Mouse (Mus musculus) intestine, embryonic 14.5 days (tissue): Measurements from ENCODE around the gene Zfp36l1. TPM values are rescaled to one million over a fixed set of nuclear protein-coding genes. Genes with fewer than 3 reads are reported as not detected.

Experiments
- ATAC-seq: fragments of 200-750 bp; cut with Nextera tagmentation; replicated peaks from 2 replicates; pipeline ENCODE4 v1.8.0; 2017; ENCODE audit warnings: low read depth, moderate number of reproducible peaks, moderate TSS enrichment, moderate library complexity; ENCODE audit not compliant: low FRiP score, low TSS enrichment
- DNase-seq: peaks from one replicate; pipeline ENCODE4 v3.0.0-alpha.2; 2018; ENCODE audit warnings: low spot score
- H3K27ac ChIP-seq: fragments of 300-500 bp; sonication (generic); 2 replicates; pipeline ENCODE4 v1.5.1; 2014; ENCODE audit warnings: low read depth, mild to moderate bottlenecking, control low read depth
- H3K27me3 ChIP-seq: fragments of 300-500 bp; sonication (generic); replicated peaks from 2 replicates; pipeline ENCODE4 v1.6.1; 2014; ENCODE audit warnings: low read length, control low read depth; ENCODE audit not compliant: control insufficient read depth, insufficient read depth
- H3K36me3 ChIP-seq: fragments of 300-500 bp; sonication (generic); 2 replicates; pipeline ENCODE4 v1.6.1; 2014; ENCODE audit warnings: low read length, control low read depth; ENCODE audit not compliant: control insufficient read depth, insufficient read depth
- H3K4me1 ChIP-seq: fragments of 300-500 bp; sonication (generic); replicated peaks from 2 replicates; pipeline ENCODE4 v1.6.1; 2014; ENCODE audit warnings: low read length, control low read depth, mixed read lengths; ENCODE audit not compliant: control insufficient read depth, insufficient read depth
- H3K4me2 ChIP-seq: fragments of 300-500 bp; sonication (generic); 2 replicates; pipeline ENCODE4 v1.6.1; 2014; ENCODE audit warnings: low read length
- H3K4me3 ChIP-seq: fragments of 300-500 bp; sonication (generic); 2 replicates; pipeline ENCODE4 v1.5.1; 2014; ENCODE audit warnings: low read depth, low read length, control low read depth, mixed read lengths
- H3K9ac ChIP-seq: fragments of 300-500 bp; sonication (generic); 2 replicates; pipeline ENCODE4 v1.6.1; 2014; ENCODE audit warnings: mild to moderate bottlenecking, low read length
- H3K9me3 ChIP-seq: fragments of 300-500 bp; sonication (generic); 2 replicates; pipeline ENCODE4 v1.6.1; 2016; ENCODE audit warnings: low read length, control low read depth; ENCODE audit not compliant: control insufficient read depth
- WGBS: fragments of 180-500 bp; shearing (Covaris S2); extraction: QIAGEN DNeasy Blood & Tissue Kit; methylation state at CpG from one replicate; pipeline ENCODE4 v1.1.7; 2014; 5-methylcytosine and 5-hydroxymethylcytosine counted together
- polyA plus RNA-seq: library from polyadenylated mRNA; unstranded; fragments of >200 nt; fragmentation: Nextera tagmentation; extraction: Ambion mirVana; gene quantifications from 2 replicates; pipeline ENCODE4 v1.2.1, GENCODE M21; 2014

The Zfp36l1 gene
- polyA plus RNA-seq, 1 experiment from 2014 or later = 159 TPM

GRCm38 (mm10) chr12:80115142-80115862, 2.5 kb upstream of the Zfp36l1 start:
- under 1% methylated on average over 71 of the region's 71 CpGs for WGBS

DNA sequence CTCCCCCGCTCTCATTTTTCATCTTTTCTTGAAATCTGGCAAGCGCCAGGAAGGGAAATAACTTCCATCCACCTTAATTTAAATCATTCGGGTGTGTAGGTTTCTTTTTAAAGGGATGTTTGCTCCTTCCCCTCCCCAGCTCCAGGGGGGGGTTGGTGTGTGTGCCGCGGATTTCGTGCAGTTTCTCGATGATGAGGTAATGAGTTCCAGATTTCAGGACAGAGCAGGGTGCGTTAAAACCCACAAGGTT, 2.0 kb upstream of the Zfp36l1 start:
- Histone ChIP-seq H3K27me3 (no peaks in the 10 kb centered on the region), H3K36me3 (peaks cover 16% of the 10 kb centered on the region), H3K4me1 (peaks cover 8% of the 10 kb centered on the region; the same call in 1 of the 2 replicates), H3K9me3 (no peaks in the 10 kb centered on the region), H3K27ac (peak overlapping the region; percentile 99), H3K9ac (peak overlapping the region; percentile 98), H3K4me3 (peak overlapping the region; percentile 99), H3K4me2 (peak overlapping the region; percentile 94)
- no peak for ATAC-seq
- DNase-seq = peak; percentile 86
- 0% methylated on average over 8 of the region's 8 CpGs for WGBS

More at GRCm38 (mm10) chr12:80115142-80115862, 2.5 kb upstream of the Zfp36l1 start:
- Histone ChIP-seq H3K4me2 (peak overlapping the region; percentile 94), H3K4me1 (peaks cover 8% of the 10 kb centered on the region; the same call in 1 of the 2 replicates), H3K4me3 (peak overlapping the region; percentile 99), H3K36me3 (peaks cover 11% of the 10 kb centered on the region), H3K27ac (peak overlapping the region; percentile 99), H3K27me3 (no peaks in the 10 kb centered on the region), H3K9me3 (no peaks in the 10 kb centered on the region), H3K9ac (peak overlapping the region; percentile 98)
- peak; percentile 68 for ATAC-seq
- peak; percentile 94 for DNase-seq

GRCm38 (mm10) chr12:80114031-80114891, 1.4 kb upstream of the Zfp36l1 start:
- H3K36me3 ChIP-seq = peaks cover 21% of the 10 kb centered on the region
- DNase-seq (peak; percentile 82), ATAC-seq (no peak; the same call in 1 of the 2 replicates)
- peak overlapping the region; percentile 99 for H3K4me3 ChIP-seq
- H3K9ac ChIP-seq = peak overlapping the region; percentile 98
- no peaks in the 10 kb centered on the region for H3K9me3 ChIP-seq
- H3K27me3 ChIP-seq = no peaks in the 10 kb centered on the region
- WGBS = 1% methylated on average over 51 of the region's 51 CpGs
- H3K4me2 ChIP-seq = peak overlapping the region; percentile 94
- H3K4me1 ChIP-seq = peaks cover 8% of the 10 kb centered on the region; the same call in 1 of the 2 replicates
- peak overlapping the region; percentile 99 for H3K27ac ChIP-seq

DNA sequence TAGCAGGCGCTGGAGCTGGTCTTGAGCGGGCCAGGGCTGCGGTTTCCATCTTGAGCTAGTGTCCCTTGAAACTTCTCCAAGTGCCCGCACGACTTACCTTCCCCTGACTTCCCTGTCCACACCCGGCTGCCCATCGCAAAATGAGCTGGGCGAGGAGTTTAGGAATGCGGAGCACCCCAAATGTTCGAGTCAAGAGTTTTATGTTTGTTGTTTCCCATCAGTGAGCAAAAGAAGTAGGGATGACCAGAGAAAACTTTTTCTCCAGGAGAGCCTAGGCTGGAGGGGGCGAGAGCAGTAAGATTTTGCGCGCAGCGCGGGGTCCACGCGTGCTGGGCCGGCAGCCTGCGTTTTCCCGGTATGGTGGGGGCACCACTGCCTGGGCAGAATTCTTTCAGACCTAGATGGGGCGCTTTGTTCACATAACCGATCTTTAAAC, 791 bp upstream of the Zfp36l1 start:
- H3K4me3 ChIP-seq = peak overlapping the region; percentile 99
- DNase-seq (peak; percentile 87), ATAC-seq (no peak)
- H3K4me1 ChIP-seq = peaks cover 8% of the 10 kb centered on the region; the same call in 1 of the 2 replicates
- H3K9me3 ChIP-seq = no peaks in the 10 kb centered on the region
- H3K4me2 ChIP-seq = peak overlapping the region; percentile 94
- H3K27ac ChIP-seq = peak overlapping the region; percentile 99
- H3K36me3 ChIP-seq = peaks cover 26% of the 10 kb centered on the region
- H3K9ac ChIP-seq = peak overlapping the region; percentile 98
- no peaks in the 10 kb centered on the region for H3K27me3 ChIP-seq
- WGBS = under 1% methylated on average over 22 of the region's 22 CpGs

- ATAC-seq (no peak), DNase-seq (peak; percentile 76)
- no peaks in the 10 kb centered on the region for H3K9me3 ChIP-seq
These were observed 647 bp downstream of the Zfp36l1 start for GRCm38 (mm10) chr12:80112071-80112660.

GRCm38 (mm10) chr12:80111131-80112070, 1.4 kb downstream of the Zfp36l1 start:
- H3K9ac ChIP-seq = peak overlapping the region; percentile 98
- peaks cover 43% of the 10 kb centered on the region for H3K36me3 ChIP-seq
- H3K4me2 ChIP-seq = peak overlapping the region; percentile 76
- under 1% methylated on average over 29 of the region's 29 CpGs for WGBS
- ATAC-seq (no peak), DNase-seq (peak; percentile 84)
- H3K4me1 ChIP-seq = peaks cover 4% of the 10 kb centered on the region; the same call in 1 of the 2 replicates
- peak overlapping the region; percentile 99 for H3K27ac ChIP-seq
- H3K27me3 ChIP-seq = no peaks in the 10 kb centered on the region
- H3K9me3 ChIP-seq = no peaks in the 10 kb centered on the region
- peak overlapping the region; percentile 99 for H3K4me3 ChIP-seq

More at GRCm38 (mm10) chr12:80112071-80112660, 647 bp downstream of the Zfp36l1 start:
- Histone ChIP-seq H3K4me1 (peaks cover 6% of the 10 kb centered on the region; the same call in 1 of the 2 replicates), H3K27ac (peak overlapping the region; percentile 99), H3K27me3 (no peaks in the 10 kb centered on the region), H3K36me3 (peaks cover 38% of the 10 kb centered on the region), H3K9ac (peak overlapping the region; percentile 98), H3K4me3 (peak overlapping the region; percentile 99), H3K4me2 (peak overlapping the region; percentile 76)
- under 1% methylated on average over 26 of the region's 26 CpGs for WGBS

GRCm38 (mm10) chr12:80110546-80110870, 2.3 kb downstream of the Zfp36l1 start:
- Histone ChIP-seq H3K4me3 (peak overlapping the region; percentile 99), H3K9me3 (no peaks in the 10 kb centered on the region), H3K36me3 (peaks cover 43% of the 10 kb centered on the region), H3K4me1 (no peaks in the 10 kb centered on the region), H3K27me3 (no peaks in the 10 kb centered on the region), H3K27ac (peak overlapping the region; percentile 99), H3K9ac (peak overlapping the region; percentile 98), H3K4me2 (peak overlapping the region; percentile 76)
- ATAC-seq (no peak), DNase-seq (no peak)
- WGBS = under 1% methylated on average over 9 of the region's 9 CpGs
